Mouse (Mus musculus) heart, adult 2 months (tissue): ENCODE results near the gene Pcbp2.

ENCODE experiments used
- CTCF ChIP-seq: fragments of 200-600 bp; IDR thresholded peaks from 2 replicates; pipeline ENCODE4 v1.8.1; 2022; ENCODE audit warnings: antibody characterized with exemption, mild to moderate bottlenecking, moderate library complexity
- EP300 ChIP-seq: fragments of 200-500 bp; IDR thresholded peaks from 2 replicates; pipeline ENCODE4 v1.6.1; 2011; ENCODE audit warnings: low read depth, low read length, control low read depth; ENCODE audit not compliant: insufficient read depth

- TF ChIP-seq EP300 (no peak), CTCF (no peak)
These were observed 29.5 kb downstream of the Pcbp2 start for GRCm38 (mm10) chr15:102499851-102500250.
